In the genomic region with DNA sequence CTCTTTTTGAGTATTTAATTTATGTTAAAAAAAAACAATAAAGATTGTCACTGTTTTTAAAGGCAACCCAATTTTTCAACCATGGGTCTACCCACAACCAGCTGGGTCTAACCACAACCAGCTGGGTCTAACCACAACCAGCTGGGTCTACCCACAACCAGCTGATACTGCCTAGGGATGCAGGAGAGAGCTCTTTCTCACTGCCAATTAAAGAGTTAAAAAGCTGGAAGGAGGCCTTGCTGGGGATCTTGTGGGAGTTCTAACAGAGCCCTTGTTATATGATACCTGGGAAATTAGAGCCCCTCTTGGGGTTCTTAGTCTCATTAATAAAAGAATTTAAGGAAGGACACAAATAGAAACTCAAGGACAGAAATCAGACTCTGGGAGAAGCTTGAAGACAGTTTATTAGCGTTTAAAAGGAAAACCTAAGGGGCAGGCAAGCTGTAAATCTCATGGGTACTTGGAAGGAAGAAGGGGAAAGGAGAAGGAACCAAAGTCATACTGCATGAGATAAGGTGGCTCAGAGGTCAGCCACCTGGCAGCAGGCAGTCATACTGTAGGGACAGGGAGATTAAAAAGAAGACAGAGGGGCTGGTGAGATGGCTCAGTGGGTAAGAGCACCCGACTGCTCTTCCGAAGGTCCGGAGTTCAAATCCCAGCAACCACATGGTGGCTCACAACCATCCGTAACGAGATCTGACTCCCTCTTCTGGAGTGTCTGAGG, we compare ENCODE assay signal across 17 mouse cellular contexts.
DNase-seq lines count a peak whose midpoint lies in the region; ATAC-seq lines count a peak whose summit lies in the region.
"Had no signal": no experiment of that assay in that cellular context is flagged by ENCODE, and none has a peak within 500 bp of the region (broad histone marks: within the 10 kb centered on the region; RNA-seq: fewer than 3 reads in every experiment).

No protein-coding gene starts in this region.

- 45% methylated on average over 6 of the region's 6 CpGs for WGBS in kidney, embryonic 16.5 days
- 65% methylated on average over 6 of the region's 6 CpGs for WGBS in embryonic facial prominence, embryonic 10.5 days
- 73% methylated on average over 6 of the region's 6 CpGs for WGBS in limb, embryonic 10.5 days

- no peaks in the 10 kb centered on the region for H3K27me3 ChIP-seq in kidney, embryonic 16.5 days (ENCODE audit: insufficient read depth, low read length)
- no peaks in the 10 kb centered on the region for H3K27me3 ChIP-seq in embryonic facial prominence, embryonic 10.5 days (replicated peaks; ENCODE audit: low read depth, poor library complexity, severe bottlenecking)
- H3K27me3 ChIP-seq in limb, embryonic 10.5 days (ENCODE audit: low read depth, poor library complexity, severe bottlenecking) = no peaks in the 10 kb centered on the region
- H3K27me3 ChIP-seq: hindbrain, embryonic 12.5 days; lung, embryonic 15.5 days; midbrain, embryonic 13.5 days had no signal

- DNase-seq in kidney, adult 8-10 months = no peak
- peak; percentile 68 for DNase-seq in embryonic facial prominence, embryonic 10.5 days (ENCODE audit: low spot score)
- peak; percentile 79 for DNase-seq in limb, embryonic 10.5 days (ENCODE audit: low spot score)
- no peak for DNase-seq in gastrocnemius, adult 18-20 months (ENCODE audit: low spot score)
- DNase-seq in cerebellum, postnatal 4 days (ENCODE audit: low spot score in 2 of 2) = no peak
- DNase-seq: adrenal gland, adult 2 months; cerebellum, adult 11-12 months; gastrocnemius, postnatal 14 days; kidney, postnatal 36 days; right cerebral cortex, postnatal 4 days had no signal

- no peak overlapping the region for H3K27ac ChIP-seq in kidney, embryonic 16.5 days (ENCODE audit: low read length)
- H3K27ac ChIP-seq in embryonic facial prominence, embryonic 10.5 days (replicated peaks) = no peak overlapping the region
- H3K27ac ChIP-seq in limb, embryonic 10.5 days = no peak overlapping the region
- H3K27ac ChIP-seq: hindbrain, embryonic 12.5 days; lung, embryonic 15.5 days; macrophage; midbrain, embryonic 13.5 days had no signal

- no peaks in the 10 kb centered on the region for H3K9me3 ChIP-seq in kidney, embryonic 16.5 days (ENCODE audit: low read length)
- no peaks in the 10 kb centered on the region for H3K9me3 ChIP-seq in embryonic facial prominence, embryonic 10.5 days
- H3K9me3 ChIP-seq in limb, embryonic 10.5 days (replicated peaks) = no peaks in the 10 kb centered on the region
- H3K9me3 ChIP-seq: hindbrain, embryonic 12.5 days; lung, embryonic 15.5 days; midbrain, embryonic 13.5 days had no signal

- no peak overlapping the region for H3K4me2 ChIP-seq in kidney, embryonic 16.5 days (replicated peaks; ENCODE audit: low read depth, low read length)
- H3K4me2 ChIP-seq: hindbrain, embryonic 12.5 days; liver, embryonic 11.5 days; lung, embryonic 15.5 days; midbrain, embryonic 13.5 days had no signal

- H3K9ac ChIP-seq in kidney, embryonic 16.5 days (replicated peaks; ENCODE audit: low read length) = no peak overlapping the region
- H3K9ac ChIP-seq: hindbrain, embryonic 12.5 days; lung, embryonic 15.5 days; midbrain, embryonic 13.5 days had no signal

- ATAC-seq in kidney, embryonic 16.5 days (ENCODE audit: low FRiP score, low TSS enrichment) = peak; percentile 87
- no peak for ATAC-seq in megakaryocyte progenitor cell, adult 5-6 weeks (replicated peaks; ENCODE audit: poor library complexity)
- ATAC-seq: midbrain, embryonic 13.5 days had no signal

- H3K36me3 ChIP-seq in kidney, embryonic 16.5 days (ENCODE audit: insufficient read depth, low read length) = no peaks in the 10 kb centered on the region
- H3K36me3 ChIP-seq in embryonic facial prominence, embryonic 10.5 days (replicated peaks) = no peaks in the 10 kb centered on the region
- H3K36me3 ChIP-seq in limb, embryonic 10.5 days = no peaks in the 10 kb centered on the region
- H3K36me3 ChIP-seq: hindbrain, embryonic 12.5 days; lung, embryonic 15.5 days; midbrain, embryonic 13.5 days had no signal

- peaks cover 2% of the 10 kb centered on the region for H3K4me1 ChIP-seq in kidney, embryonic 16.5 days (ENCODE audit: insufficient read depth, low read length)
- H3K4me1 ChIP-seq in embryonic facial prominence, embryonic 10.5 days = peaks cover 20% of the 10 kb centered on the region
- peaks cover 22% of the 10 kb centered on the region for H3K4me1 ChIP-seq in limb, embryonic 10.5 days
- H3K4me1 ChIP-seq: hindbrain, embryonic 12.5 days; lung, embryonic 15.5 days; midbrain, embryonic 13.5 days had no signal

- no peak overlapping the region for H3K4me3 ChIP-seq in kidney, embryonic 16.5 days (ENCODE audit: low read length)
- no peak overlapping the region for H3K4me3 ChIP-seq in embryonic facial prominence, embryonic 10.5 days
- H3K4me3 ChIP-seq in limb, embryonic 10.5 days = no peak overlapping the region
- H3K4me3 ChIP-seq: hindbrain, embryonic 12.5 days; lung, embryonic 15.5 days; midbrain, embryonic 13.5 days had no signal

Comparison
In these comparisons a context has a peak if more than half of its experiments do, and no peak if none do; other contexts are left out.
1. DNase-seq: peak in embryonic facial prominence, embryonic 10.5 days (single experiment) and limb, embryonic 10.5 days (single experiment); none in kidney, adult 8-10 months (0 of 2), gastrocnemius, adult 18-20 months (single experiment) and cerebellum, postnatal 4 days (0 of 2).